17 mouse cellular contexts compared by ENCODE assay signal in genomic region chr12:99260171-99260570, GRCm38 (mm10).
DNase-seq lines count a peak whose midpoint lies in the region; ATAC-seq and TF ChIP-seq lines count a peak whose summit lies in the region.
"Had no signal": no experiment of that assay in that cellular context is flagged by ENCODE, and none has a peak within 500 bp of the region (broad histone marks: within the 10 kb centered on the region; RNA-seq: fewer than 3 reads in every experiment).

No protein-coding gene starts in this region.

- H3K4me3 ChIP-seq in gastrocnemius, adult 2 months: no peak overlapping the region
- no peak overlapping the region for H3K4me3 ChIP-seq in lung, embryonic 15.5 days
- H3K4me3 ChIP-seq in midbrain, embryonic 13.5 days (replicated peaks): no peak overlapping the region
- no peak overlapping the region for H3K4me3 ChIP-seq in hindbrain, embryonic 12.5 days
- H3K4me3 ChIP-seq: forebrain, embryonic 15.5 days; limb, embryonic 12.5 days had no signal

- H3K9ac ChIP-seq in lung, embryonic 15.5 days: no peak overlapping the region
- H3K9ac ChIP-seq in midbrain, embryonic 13.5 days (replicated peaks): no peak overlapping the region
- H3K9ac ChIP-seq in hindbrain, embryonic 12.5 days: no peak overlapping the region
- H3K9ac ChIP-seq: forebrain, embryonic 15.5 days; hindbrain, embryonic 14.5 days; limb, embryonic 12.5 days had no signal

- intact Hi-C loops in gastrocnemius, adult 2 months (cut with DNase I): no loop called here

- peaks cover 55% of the 10 kb centered on the region for H3K4me1 ChIP-seq in lung, embryonic 15.5 days
- peaks cover 32% of the 10 kb centered on the region for H3K4me1 ChIP-seq in midbrain, embryonic 13.5 days (replicated peaks)
- peaks cover 37% of the 10 kb centered on the region for H3K4me1 ChIP-seq in hindbrain, embryonic 12.5 days

- H3K4me2 ChIP-seq in lung, embryonic 15.5 days: no peak overlapping the region
- no peak overlapping the region for H3K4me2 ChIP-seq in midbrain, embryonic 13.5 days (replicated peaks)
- no peak overlapping the region for H3K4me2 ChIP-seq in hindbrain, embryonic 12.5 days (replicated peaks)
- H3K4me2 ChIP-seq: forebrain, embryonic 15.5 days; heart, embryonic 11.5 days; hindbrain, embryonic 14.5 days; limb, embryonic 12.5 days; midbrain, embryonic 11.5 days had no signal

- H3K27ac ChIP-seq in gastrocnemius, adult 2 months: peak overlapping the region; percentile 28; the same call in 1 of the 2 replicates
- peak overlapping the region; percentile 51; the same call in 1 of the 2 replicates for H3K27ac ChIP-seq in lung, embryonic 15.5 days
- no peak overlapping the region for H3K27ac ChIP-seq in midbrain, embryonic 13.5 days
- no peak overlapping the region for H3K27ac ChIP-seq in hindbrain, embryonic 12.5 days
- H3K27ac ChIP-seq: forebrain, embryonic 15.5 days; hindbrain, embryonic 14.5 days; limb, embryonic 12.5 days had no signal

- TF ChIP-seq CTCF in gastrocnemius, adult 2 months (IDR thresholded peaks at IDR 0.05): no peak

- no peak for DNase-seq in gastrocnemius, adult 2 months
- no peak for DNase-seq in gastrocnemius, adult 18-20 months (ENCODE audit: low spot score)
- no peak for DNase-seq in lung, adult 18-20 months
- DNase-seq in adipocyte (ENCODE audit: low spot score): peak; percentile 54
- DNase-seq in kidney, postnatal 4 days: peak; percentile 34 to 42
- DNase-seq: cerebellum, postnatal 25 days; gastrocnemius, postnatal 10 days; right cerebral cortex, postnatal 4 days had no signal

- no peaks in the 10 kb centered on the region for H3K9me3 ChIP-seq in lung, embryonic 15.5 days
- H3K9me3 ChIP-seq in midbrain, embryonic 13.5 days: no peaks in the 10 kb centered on the region
- no peaks in the 10 kb centered on the region for H3K9me3 ChIP-seq in hindbrain, embryonic 12.5 days (replicated peaks)
- H3K9me3 ChIP-seq: forebrain, embryonic 15.5 days; limb, embryonic 12.5 days had no signal

- no peak for ATAC-seq in lung, embryonic 15.5 days (ENCODE audit: borderline replicate concordance, extremely low read depth, low FRiP score, low TSS enrichment)
- ATAC-seq in midbrain, embryonic 13.5 days: no peak
- ATAC-seq in hindbrain, embryonic 12.5 days (ENCODE audit: low FRiP score): no peak
- ATAC-seq: activated CD4-positive, CD25-positive, alpha-beta regulatory T cell, adult 4 months; forebrain, embryonic 15.5 days had no signal

- no peaks in the 10 kb centered on the region for H3K27me3 ChIP-seq in lung, embryonic 15.5 days
- H3K27me3 ChIP-seq in midbrain, embryonic 13.5 days: no peaks in the 10 kb centered on the region
- no peaks in the 10 kb centered on the region for H3K27me3 ChIP-seq in hindbrain, embryonic 12.5 days
- H3K27me3 ChIP-seq: forebrain, embryonic 15.5 days; limb, embryonic 12.5 days had no signal

- no peaks in the 10 kb centered on the region for H3K36me3 ChIP-seq in lung, embryonic 15.5 days
- no peaks in the 10 kb centered on the region for H3K36me3 ChIP-seq in midbrain, embryonic 13.5 days
- H3K36me3 ChIP-seq in hindbrain, embryonic 12.5 days: no peaks in the 10 kb centered on the region
- H3K36me3 ChIP-seq: forebrain, embryonic 15.5 days; limb, embryonic 12.5 days had no signal

- WGBS in lung, embryonic 15.5 days: 41% methylated on average over 10 of the region's 10 CpGs
- WGBS in midbrain, embryonic 13.5 days: 78% methylated on average over 10 of the region's 10 CpGs
- WGBS in hindbrain, embryonic 12.5 days: 79% methylated on average over 10 of the region's 10 CpGs

Comparison
In these comparisons a context has a peak if more than half of its experiments do, and no peak if none do; other contexts are left out.
1. DNase-seq: peak in adipocyte (single experiment) and kidney, postnatal 4 days (2 of 2); none in gastrocnemius, adult 2 months (single experiment), gastrocnemius, adult 18-20 months (single experiment) and lung, adult 18-20 months (0 of 2).
2. H3K27ac ChIP-seq: peak in gastrocnemius, adult 2 months (single experiment) and lung, embryonic 15.5 days (single experiment); none in midbrain, embryonic 13.5 days (single experiment) and hindbrain, embryonic 12.5 days (single experiment).